Mouse (Mus musculus) small intestine, adult 10 weeks (tissue): ENCODE results near the gene Fastkd1. TPM values are rescaled to one million over a fixed set of nuclear protein-coding genes. Genes with fewer than 3 reads are reported as not detected.

ENCODE experiments used
- polyA plus RNA-seq: library from polyadenylated mRNA; stranded (reverse); fragments of 350-450 nt; fragmentation: Illumina TruSeq; extraction: RNeasy Lipid Tissue Mini Kit (QIAGEN cat#74804); gene quantifications from one replicate; pipeline ENCODE4 v1.2.3, GENCODE M21; 2014; ENCODE audit warnings: low replicate concordance

The Fastkd1 gene
- polyA plus RNA-seq: 26.8 TPM

GRCm38 (mm10) chr2:69712981-69713625 lies at the start of gene Fastkd1:
Gene Fastkd1 (minus strand): TSS chr2:69713516.

GRCm38 (mm10) chr2:69722273-69722649 lies 8.9 kb upstream of the Fastkd1 start, which contains the start of gene Ppig:
Gene Ppig (plus strand): TSS chr2:69722545.

DNA sequence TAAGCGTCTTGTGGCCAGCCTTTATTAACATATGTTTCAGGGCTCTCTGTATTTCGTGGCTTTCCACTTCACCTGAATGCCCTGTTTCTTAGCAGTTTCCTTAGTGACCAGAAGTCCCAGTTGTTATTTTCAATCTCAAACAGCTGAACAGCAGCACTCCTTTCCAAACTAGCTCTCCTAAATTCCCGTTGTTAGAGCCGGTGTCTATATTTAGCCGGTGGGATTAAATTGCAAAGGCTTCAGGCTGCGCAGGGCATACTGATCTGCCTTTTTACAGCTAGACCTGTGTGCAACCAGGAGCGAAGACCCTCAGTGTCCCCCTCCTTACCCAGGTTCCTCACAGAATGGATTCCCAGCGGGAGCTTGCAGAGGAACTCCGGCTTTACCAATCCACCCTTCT lies 43.5 kb downstream of the Fastkd1 start, which contains the start of gene Klhl41:
TSS of gene Klhl41 (plus strand) at position 268 of the 400 bp plus-strand sequence.

GRCm38 (mm10) chr2:69646726-69647490 lies 66.4 kb downstream of the Fastkd1 start, which contains the start of gene Bbs5:
Gene Bbs5 (plus strand): TSS chr2:69647171.

Other genes starting within 250 kb of the Fastkd1 start
- 0.04 TPM for gene Lrp2, start 127.5 kb downstream of the Fastkd1 start, polyA plus RNA-seq
- gene Bbs5, start 66.3 kb downstream of the Fastkd1 start, polyA plus RNA-seq: 12.3 TPM
- not detected for gene Klhl41, start 43.4 kb downstream of the Fastkd1 start, polyA plus RNA-seq
- gene Ppig, start 9.0 kb upstream of the Fastkd1 start, polyA plus RNA-seq: 275 TPM
- gene Ccdc173, start 76.1 kb upstream of the Fastkd1 start, polyA plus RNA-seq: 1.0 TPM
- gene Phospho2, start 76.1 kb upstream of the Fastkd1 start, polyA plus RNA-seq: 104 TPM
- 50.9 TPM for gene Klhl23, start 108.4 kb upstream of the Fastkd1 start, polyA plus RNA-seq
- 619 TPM for gene Ssb, start 148.0 kb upstream of the Fastkd1 start, polyA plus RNA-seq
- gene Mettl5, start 172.1 kb upstream of the Fastkd1 start, polyA plus RNA-seq: 62.3 TPM
- 111 TPM for gene Ubr3, start 183.7 kb upstream of the Fastkd1 start, polyA plus RNA-seq